Mouse (Mus musculus): ENCODE data around the gene Necap2.

DNA sequence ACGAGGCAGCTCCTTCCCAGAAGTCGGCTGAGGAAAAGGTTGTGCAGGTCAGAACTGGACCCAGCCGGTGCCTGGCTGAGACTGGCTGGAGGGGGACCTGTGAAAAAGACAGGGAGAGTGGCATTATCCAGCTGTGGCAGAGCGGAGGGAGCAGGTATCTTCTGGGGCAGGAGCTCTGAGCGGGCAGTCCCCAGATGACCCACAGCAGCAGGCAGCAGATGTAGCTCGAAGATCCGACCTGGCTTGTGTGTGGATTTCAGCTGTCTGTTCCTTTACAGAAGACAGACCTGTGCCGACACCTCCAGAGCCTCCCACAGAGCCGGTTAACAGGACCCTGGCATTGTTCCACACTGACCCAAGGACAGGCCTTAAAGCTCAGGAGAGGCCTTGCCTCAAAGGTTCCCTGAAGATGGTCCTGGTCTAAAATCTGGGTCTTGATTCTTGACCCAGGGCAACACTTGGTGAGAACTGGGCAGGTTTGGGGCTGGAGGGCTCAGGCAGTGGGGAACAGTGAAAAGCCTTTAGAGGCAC lies 10.6 kb downstream of the Necap2 start:
- TF ChIP-seq CHD2 (IDR thresholded peaks at IDR 0.05; ENCODE audit: low read depth, low read length) (no peak), ZNF384 (IDR thresholded peaks at IDR 0.05; ENCODE audit: low read depth, low read length) (no peak), HCFC1 (IDR thresholded peaks at IDR 0.05; ENCODE audit: borderline replicate concordance, insufficient read depth, low read length) (no peak), MAFK (IDR thresholded peaks at IDR 0.05; ENCODE audit: insufficient read depth, low read depth, low read length) (no peak)
